Mouse (Mus musculus) central nervous system, embryonic 18 days (tissue): ENCODE data around the gene Cyp4f40. TPM values are rescaled to one million over a fixed set of nuclear protein-coding genes. Genes with fewer than 3 reads are reported as not detected.

Experiments
- polyA plus RNA-seq: library from polyadenylated mRNA; depleted of rRNA; stranded (reverse); fragments of >200 nt; gene quantifications from 2 replicates; pipeline ENCODE4 v1.2.3, GENCODE M21; 2012; rRNA removed

The Cyp4f40 gene
- 0.08 TPM in 2 replicates for polyA plus RNA-seq

GRCm38 (mm10) chr17:32658712-32659111, at the start of gene Cyp4f40:
TSS of gene Cyp4f40 (plus strand) at chr17:32658900.

GRCm38 (mm10) chr17:32621018-32621417, 37.7 kb upstream of the Cyp4f40 start, which contains the start of gene Cyp4f37:
TSS of gene Cyp4f37 (plus strand) at chr17:32621309.

GRCm38 (mm10) chr17:32685048-32685750, 26.5 kb downstream of the Cyp4f40 start, which contains the start of gene Cyp4f15:
TSS of gene Cyp4f15 (plus strand) at chr17:32685627.

Other genes with a start within 250 kb of the Cyp4f40 start
- gene Pglyrp2, start 234.7 kb upstream of the Cyp4f40 start, polyA plus RNA-seq: not detected in 2 replicates
- 0.60 and 0.65 TPM in 2 replicates for gene Cyp4f39, start 206.2 kb upstream of the Cyp4f40 start, polyA plus RNA-seq
- gene Cyp4f17, start 152.8 kb upstream of the Cyp4f40 start, polyA plus RNA-seq: 10.0 and 11.0 TPM in 2 replicates
- gene Cyp4f16, start 122.3 kb upstream of the Cyp4f40 start, polyA plus RNA-seq: 18.8 and 21.6 TPM in 2 replicates
- gene Cyp4f37, start 37.6 kb upstream of the Cyp4f40 start, polyA plus RNA-seq: not detected in 2 replicates
- gene Cyp4f15, start 26.7 kb downstream of the Cyp4f40 start, polyA plus RNA-seq: 3.0 and 3.5 TPM in 2 replicates
- gene Zfp871, start 129.4 kb downstream of the Cyp4f40 start, polyA plus RNA-seq: 28.0 and 28.1 TPM in 2 replicates
- 22.2 and 22.4 TPM in 2 replicates for gene Zfp811, start 151.0 kb downstream of the Cyp4f40 start, polyA plus RNA-seq
- gene Zfp799, start 171.4 kb downstream of the Cyp4f40 start, polyA plus RNA-seq: 13.0 and 16.4 TPM in 2 replicates
- 5.3 and 5.4 TPM in 2 replicates for gene Zfp870, start 232.7 kb downstream of the Cyp4f40 start, polyA plus RNA-seq